Mouse (Mus musculus) frontal cortex, adult (tissue): ENCODE data around the gene Hist3h2ba.
"Not testable (repeated sequence)": the region's sequence is repeated elsewhere in the genome, so short reads cannot be mapped to it uniquely, and the experiment has no call there.

Experiments
- ATAC-seq: cut with Nextera tagmentation; 2 replicates; pipeline ENCODE4 v1.9.2; 2017; ENCODE audit warnings: mild to moderate bottlenecking, moderate library complexity, mixed read lengths; ENCODE audit not compliant: low TSS enrichment

Hist3h2ba gene

GRCm38 (mm10) chr11:58938322-58939087 is 10.2 kb upstream of the Hist3h2ba start, which contains the start of gene Rnf187:
Gene Rnf187, minus strand, starts transcription at chr11:58938916.
- ATAC-seq, result peak; percentile 93

DNA sequence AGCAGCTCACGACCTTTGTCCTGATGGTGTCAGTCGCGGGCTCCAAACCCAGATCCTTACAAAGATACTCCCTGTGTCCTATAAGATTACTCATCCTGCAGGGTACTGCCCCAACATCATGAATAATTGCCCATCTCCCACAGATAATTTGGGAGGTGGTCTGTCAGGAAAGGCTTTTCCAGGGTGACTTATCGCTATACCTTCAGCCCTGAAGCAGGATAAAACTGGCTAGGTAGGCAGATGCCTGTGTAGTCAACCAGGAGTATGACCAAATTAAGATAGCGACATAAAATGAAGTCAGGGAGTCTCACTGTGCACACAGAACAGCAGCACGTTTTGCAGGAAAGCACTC is 9.7 kb upstream of the Hist3h2ba start:
- peak; percentile 5; the same call in 1 of the 2 replicates for ATAC-seq

GRCm38 (mm10) chr11:58944136-58944535 is 4.6 kb upstream of the Hist3h2ba start:
- no peak for ATAC-seq

- ATAC-seq, result no peak
These were observed 1.4 kb upstream of the Hist3h2ba start for GRCm38 (mm10) chr11:58947306-58947705.

GRCm38 (mm10) chr11:58947798-58948528 is 757 bp upstream of the Hist3h2ba start:
- ATAC-seq, result peak; percentile 49

GRCm38 (mm10) chr11:58949480-58950431 is 1.0 kb downstream of the Hist3h2ba start:
- peak; percentile 36; the same call in 1 of the 2 replicates for ATAC-seq

- ATAC-seq, result no peak
These were observed 2.5 kb downstream of the Hist3h2ba start for GRCm38 (mm10) chr11:58951210-58951609.

DNA sequence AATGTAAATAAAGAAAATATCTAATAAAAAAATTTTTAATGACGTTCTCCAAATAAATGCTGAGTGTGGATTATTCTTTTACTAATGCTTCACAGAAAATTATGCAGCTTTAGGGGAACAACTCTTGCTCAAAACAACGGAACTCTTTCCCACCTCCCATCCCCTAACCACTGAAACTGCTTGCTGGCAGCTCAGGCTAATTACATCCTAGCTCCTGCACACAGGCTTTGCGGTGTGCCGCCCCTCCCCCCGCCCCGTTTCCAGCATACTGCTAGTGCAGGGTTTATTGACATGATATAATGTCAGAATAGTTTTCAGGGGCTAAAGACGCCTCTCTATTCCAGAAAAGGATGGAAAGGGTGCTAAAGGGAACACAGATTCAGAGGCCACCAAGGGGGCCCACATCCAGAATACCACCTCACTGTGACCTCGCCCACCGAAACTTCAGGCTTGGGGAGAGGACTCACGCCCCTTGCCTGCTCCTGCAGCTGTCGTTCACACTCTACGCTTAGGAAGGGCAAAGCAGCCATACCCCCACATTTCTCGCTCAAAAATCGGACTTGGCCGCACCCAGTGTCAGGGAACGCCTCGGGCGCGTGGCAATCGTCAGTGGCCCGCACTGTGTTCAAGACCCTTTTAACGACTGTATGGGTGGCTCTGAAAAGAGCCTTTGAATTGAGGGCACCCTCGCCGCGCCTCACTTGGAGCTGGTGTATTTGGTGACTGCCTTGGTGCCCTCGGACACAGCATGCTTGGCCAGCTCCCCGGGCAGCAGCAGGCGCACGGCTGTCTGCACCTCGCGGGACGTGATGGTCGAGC is 4.8 kb downstream of the Hist3h2ba start:
- no peak for ATAC-seq

DNA sequence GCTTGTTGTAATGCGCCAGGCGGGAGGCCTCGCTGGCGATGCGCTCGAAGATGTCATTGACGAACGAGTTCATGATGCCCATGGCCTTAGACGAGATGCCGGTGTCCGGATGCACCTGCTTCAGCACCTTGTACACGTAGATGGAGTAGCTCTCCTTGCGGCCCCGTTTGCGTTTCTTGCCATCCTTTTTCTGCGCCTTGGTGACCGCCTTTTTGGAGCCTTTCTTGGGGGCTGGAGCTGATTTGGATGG is 5.4 kb downstream of the Hist3h2ba start:
- ATAC-seq, result not testable (repeated sequence)

GRCm38 (mm10) chr11:58954420-58955142 is 5.9 kb downstream of the Hist3h2ba start, which contains the start of the genes Hist3h2a and Trim17:
Gene Hist3h2a, plus strand, starts transcription at chr11:58954685.
Gene Trim17, plus strand, starts transcription at chr11:58954685.
- peak; percentile 65 for ATAC-seq

- no peak for ATAC-seq
These were observed 6.6 kb downstream of the Hist3h2ba start for GRCm38 (mm10) chr11:58955143-58955867.

DNA sequence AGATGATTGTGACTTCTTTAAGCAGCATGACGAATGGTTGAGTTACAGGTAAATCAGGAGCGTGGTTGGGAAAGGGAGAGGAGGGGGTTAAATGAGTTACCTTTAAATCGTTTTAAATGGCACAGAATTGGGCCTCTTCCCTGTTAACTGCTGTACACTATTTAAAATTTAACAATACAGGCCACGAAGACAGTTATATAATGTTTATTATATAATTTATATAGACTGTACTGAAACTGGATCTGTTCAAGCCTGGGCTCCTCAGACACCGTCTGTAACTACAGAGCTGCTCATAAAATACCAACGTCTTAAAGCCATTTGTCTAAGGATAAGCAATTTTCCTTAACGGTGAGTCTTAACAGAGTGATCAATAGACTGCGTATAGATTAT is 7.1 kb downstream of the Hist3h2ba start:
- ATAC-seq, result no peak

- ATAC-seq, result peak; percentile 16; the same call in 1 of the 2 replicates
These were observed 8.7 kb downstream of the Hist3h2ba start for GRCm38 (mm10) chr11:58957226-58957914.

DNA sequence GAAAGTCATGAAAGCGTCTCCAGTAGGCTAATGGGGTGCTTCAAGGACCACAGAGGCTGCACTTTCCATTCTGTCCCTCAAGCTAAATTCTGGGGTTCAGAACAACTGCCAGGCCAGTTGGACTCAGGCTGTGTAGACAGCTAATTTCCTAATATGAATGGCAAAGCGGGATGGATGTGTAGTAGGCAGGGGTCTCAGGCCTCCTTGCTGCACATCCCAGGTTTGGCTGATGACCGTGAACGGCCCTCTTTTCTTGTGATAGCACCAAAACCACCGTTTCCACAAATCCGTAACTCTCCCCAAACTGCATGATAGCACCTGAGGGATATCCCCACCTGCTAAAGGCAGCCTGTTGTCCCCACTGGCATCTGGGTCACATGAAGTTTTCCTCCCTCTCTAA is 9.8 kb downstream of the Hist3h2ba start:
- ATAC-seq, result no peak

DNA sequence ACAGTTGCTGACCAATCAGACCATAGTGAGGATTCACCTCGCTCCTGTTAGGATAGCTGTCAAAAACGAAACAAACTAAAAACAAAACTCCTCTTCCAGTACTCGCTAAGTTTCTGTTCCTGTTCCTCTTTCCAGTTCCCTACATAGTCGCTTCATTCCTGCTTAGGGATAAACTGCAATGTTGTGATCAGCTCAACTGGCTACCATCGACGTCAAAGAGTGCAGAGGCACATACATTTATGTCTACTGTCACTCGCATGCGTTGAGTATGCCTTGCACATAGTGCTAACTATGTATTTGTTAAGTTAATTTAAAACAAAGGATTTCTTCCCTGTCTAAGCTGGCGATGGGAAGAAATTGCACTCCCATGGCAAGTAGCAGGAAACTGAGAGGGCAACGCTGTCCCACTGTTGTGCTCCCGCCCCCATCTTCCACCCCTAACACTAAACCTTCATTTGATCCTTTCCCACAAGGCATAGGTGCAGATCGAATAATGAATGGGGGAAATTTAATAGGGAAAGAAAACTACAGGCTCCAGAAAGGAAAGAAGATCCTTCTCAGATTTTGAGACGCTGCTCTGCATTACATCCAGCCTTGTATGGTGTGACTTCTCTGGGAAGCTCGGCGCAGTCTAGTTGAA is 10.6 kb downstream of the Hist3h2ba start:
- ATAC-seq, result no peak

DNA sequence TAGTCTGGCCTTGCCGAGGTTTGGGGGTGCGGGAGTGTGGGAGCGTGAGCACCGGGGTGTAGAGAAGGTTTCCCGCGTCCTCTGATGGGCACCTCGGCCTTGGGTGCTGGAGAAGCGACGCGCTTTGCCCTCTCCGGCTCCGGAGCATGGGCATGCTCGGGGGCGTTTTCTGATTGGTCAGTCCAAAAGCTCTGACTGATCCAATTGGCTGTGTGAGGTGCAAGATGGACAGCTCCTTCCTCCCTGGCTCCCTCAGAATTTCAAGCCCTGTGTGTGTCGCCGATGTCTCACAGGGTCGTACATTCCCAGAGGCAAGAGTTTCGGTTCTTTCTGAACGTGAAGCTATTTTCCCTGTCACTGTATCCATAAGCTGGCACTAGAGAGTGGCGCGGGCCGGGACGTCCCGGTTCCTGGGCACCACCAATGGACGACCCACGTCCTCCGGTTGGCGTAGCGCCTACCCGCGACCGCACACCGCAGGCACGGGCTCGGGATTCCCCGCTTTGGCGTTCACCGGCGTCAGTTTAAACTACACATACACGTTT is 11.3 kb downstream of the Hist3h2ba start:
- ATAC-seq, result peak; percentile 73

DNA sequence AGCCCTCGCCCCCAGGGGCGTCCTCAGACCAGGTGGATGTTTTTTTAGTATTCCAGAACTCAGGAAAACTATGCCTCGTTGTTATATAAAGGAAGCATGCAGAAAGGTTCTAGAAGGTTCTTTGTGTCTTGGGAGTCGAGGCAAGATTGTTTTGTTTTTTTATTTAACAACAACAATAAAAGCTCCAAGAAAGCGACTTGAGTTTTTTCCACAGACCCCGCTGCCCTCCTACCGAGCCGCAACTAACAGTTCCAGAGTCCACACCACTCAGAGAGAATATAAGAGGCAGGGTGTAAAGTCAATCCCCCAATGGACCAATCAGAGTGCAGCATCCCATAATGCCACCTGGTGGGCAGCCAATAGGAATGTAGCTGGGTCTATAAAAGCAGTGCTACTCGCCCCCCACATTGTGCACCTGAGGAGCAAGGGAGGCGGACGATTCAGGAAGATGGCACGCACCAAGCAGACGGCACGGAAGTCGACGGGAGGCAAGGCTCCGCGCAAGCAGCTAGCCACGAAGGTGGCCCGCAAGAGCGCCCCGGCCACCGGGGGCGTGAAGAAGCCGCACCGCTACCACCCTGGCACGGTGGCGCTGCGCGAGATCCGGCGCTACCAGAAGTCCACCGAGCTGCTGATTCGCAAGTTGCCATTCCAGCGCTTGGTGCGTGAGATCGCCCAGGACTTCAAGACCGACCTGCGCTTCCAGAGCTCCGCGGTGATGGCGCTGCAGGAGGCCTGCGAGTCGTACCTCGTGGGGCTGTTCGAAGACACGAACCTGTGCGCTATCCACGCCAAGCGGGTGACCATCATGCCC is 12.9 kb downstream of the Hist3h2ba start:
- no peak for ATAC-seq

- ATAC-seq, result no peak
These were observed 14.8 kb downstream of the Hist3h2ba start for GRCm38 (mm10) chr11:58963543-58963942.
